Mouse (Mus musculus) liver, embryonic 18 days (tissue): ENCODE measurements around the gene Hells. TPM values are rescaled to one million over a fixed set of nuclear protein-coding genes. Genes with fewer than 3 reads are reported as not detected.

Experiments used
- polyA plus RNA-seq: library from polyadenylated mRNA; depleted of rRNA; stranded (reverse); fragments of >200 nt; gene quantifications from 2 replicates; pipeline ENCODE4 v1.2.3, GENCODE M21; 2012; rRNA removed

Hells gene
- 4.7 and 4.9 TPM in 2 replicates for polyA plus RNA-seq

GRCm38 (mm10) chr19:38930788-38931565, at the start of gene Hells:
Gene Hells, plus strand, starts transcription at chr19:38930915.

GRCm38 (mm10) chr19:39006715-39007114, 76.0 kb downstream of the Hells start, which contains the start of gene Cyp2c55:
Gene Cyp2c55, plus strand, starts transcription at chr19:39007019.

Other genes with a start within 250 kb of the Hells start
- 3.2 and 3.3 TPM in 2 replicates for gene Noc3l, start 111.7 kb upstream of the Hells start, polyA plus RNA-seq
- 1.4 and 1.6 TPM in 2 replicates for gene Tbc1d12, start 94.3 kb upstream of the Hells start, polyA plus RNA-seq
- gene Cyp2c55, start 76.1 kb downstream of the Hells start, polyA plus RNA-seq: 0.01 TPM in 1 of 2 replicates, not detected in the other
- 0.02 TPM in 1 of 2 replicates, not detected in the other for gene Cyp2c65, start 130.1 kb downstream of the Hells start, polyA plus RNA-seq
- gene Cyp2c66, start 183.0 kb downstream of the Hells start, polyA plus RNA-seq: not detected in 2 replicates